Mouse (Mus musculus): ENCODE measurements around the gene Saa4.

DNA sequence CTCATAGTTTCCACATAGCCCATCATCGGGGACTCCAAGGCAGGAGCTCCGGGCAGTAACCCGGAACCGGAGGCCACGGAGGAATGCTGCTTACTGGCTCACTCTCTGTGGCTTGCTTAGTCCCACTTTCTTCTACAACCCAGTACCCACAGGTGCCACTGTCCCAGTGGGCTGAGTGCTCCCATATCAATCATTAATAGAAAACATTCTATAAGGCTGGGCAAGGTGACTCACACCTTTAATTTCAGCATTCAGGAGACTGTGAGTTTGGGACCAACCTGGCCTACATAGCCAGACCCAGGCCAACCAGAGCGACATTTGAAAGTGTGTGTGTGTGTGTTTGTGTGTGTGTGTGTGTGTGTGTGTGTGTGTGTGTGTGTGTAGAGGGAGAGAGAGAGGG, 9.0 kb downstream of the Saa4 start:
- TF ChIP-seq USF1 (IDR thresholded peaks at IDR 0.05; ENCODE audit: low read depth): no peak
- no peak for TF ChIP-seq CTCF (IDR thresholded peaks at IDR 0.05; ENCODE audit: control insufficient read depth, insufficient read depth, insufficient read length)
- no peak for TF ChIP-seq CEBPB (IDR thresholded peaks at IDR 0.05; ENCODE audit: low read depth)
- TF ChIP-seq MYOD1 (IDR thresholded peaks at IDR 0.05; ENCODE audit: control insufficient read depth, insufficient read length, low read depth): no peak
- no peak for TF ChIP-seq MYOG (IDR thresholded peaks at IDR 0.05; ENCODE audit: control insufficient read depth, extremely low read depth, insufficient read length)

Data from C2C12 (cell line).